Mouse (Mus musculus) right cerebral cortex, postnatal 10 days (tissue): Measurements from ENCODE around the gene Scn4a.
"Not testable (repeated sequence)": the region's sequence is repeated elsewhere in the genome, so short reads cannot be mapped to it uniquely, and the experiment has no call there.

Experiments used
- DNase-seq, 2 experiments: peaks; one replicate each; pipeline ENCODE4 v3.0.0; 2021; ENCODE audit warnings: low spot score in 2 of 2

Scn4a gene

DNA sequence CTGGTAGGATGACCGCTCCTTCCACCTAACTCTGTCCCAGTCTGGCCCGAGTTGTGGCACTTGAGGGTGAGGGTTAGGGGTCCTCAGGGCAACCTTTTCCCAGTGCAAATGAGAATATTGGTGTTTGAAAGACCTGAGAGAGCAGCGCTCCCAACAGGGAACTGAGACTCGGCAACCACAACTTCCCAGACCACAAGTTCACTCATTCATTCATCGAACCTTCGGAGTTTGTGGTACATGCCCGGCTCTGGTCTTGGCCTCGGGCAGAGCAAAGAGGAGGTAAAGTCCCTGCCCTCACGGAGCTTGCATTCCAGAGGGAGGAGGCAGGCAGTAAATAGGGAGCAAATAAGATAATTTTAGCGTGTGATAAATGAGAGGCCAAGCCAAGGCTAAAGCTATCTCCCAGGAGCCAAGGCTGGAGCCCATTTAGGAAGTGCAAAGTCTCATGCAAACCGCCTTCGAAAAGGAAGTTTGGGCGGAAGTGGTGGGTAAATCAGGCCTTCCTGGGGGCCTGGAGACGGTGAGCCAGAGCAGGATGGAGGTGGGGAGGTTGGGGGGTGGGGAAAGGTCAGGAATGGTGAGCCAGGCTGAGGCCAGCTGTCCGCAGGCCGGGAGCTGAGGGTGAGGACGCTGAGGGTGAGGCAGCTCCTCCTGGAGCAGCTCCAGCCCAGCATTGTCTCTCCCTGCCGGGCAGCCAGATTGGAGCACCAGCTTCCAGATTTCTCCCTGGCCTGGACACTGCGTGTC is 2.5 kb upstream of the Scn4a start:
- no peak for DNase-seq

DNA sequence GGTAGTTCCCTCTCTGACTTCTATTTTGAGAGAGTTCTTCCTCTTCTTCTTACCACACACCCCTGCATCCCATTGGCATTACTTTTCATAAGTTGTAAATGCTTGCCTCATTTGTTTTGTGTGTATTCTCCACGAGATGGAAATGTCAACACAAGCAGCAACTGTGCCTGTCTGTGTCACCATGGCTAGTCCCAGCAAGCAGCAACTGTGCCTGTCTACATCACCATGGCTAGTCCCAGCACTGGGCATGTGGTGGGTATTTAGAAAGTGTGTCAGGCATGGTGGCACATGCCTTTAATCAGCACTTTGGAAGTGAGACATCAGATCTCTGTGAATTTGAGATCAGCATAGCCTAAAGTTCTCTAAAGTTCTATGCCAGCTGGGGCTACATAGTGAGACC is 1.1 kb upstream of the Scn4a start:
- no peak for DNase-seq

DNA sequence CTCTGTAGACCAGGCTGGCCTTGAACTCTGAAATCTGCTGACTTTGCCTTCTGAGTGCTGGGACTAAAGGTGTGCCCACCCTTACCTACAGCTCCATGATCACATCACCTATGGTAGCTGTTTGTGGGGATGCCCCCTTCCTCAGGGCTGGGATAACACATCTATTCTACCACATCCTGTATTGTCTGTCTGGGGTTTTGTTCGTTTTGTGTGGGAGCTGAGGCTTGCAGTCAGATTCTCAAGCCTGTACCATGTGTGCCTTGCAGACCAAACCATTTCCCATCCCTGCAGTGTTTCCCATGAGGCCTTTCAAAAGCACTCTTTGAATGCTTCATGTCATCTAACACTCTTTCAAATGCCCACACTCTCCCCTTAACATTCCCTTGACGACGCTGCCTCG is 1.1 kb downstream of the Scn4a start:
- no peak for DNase-seq

DNA sequence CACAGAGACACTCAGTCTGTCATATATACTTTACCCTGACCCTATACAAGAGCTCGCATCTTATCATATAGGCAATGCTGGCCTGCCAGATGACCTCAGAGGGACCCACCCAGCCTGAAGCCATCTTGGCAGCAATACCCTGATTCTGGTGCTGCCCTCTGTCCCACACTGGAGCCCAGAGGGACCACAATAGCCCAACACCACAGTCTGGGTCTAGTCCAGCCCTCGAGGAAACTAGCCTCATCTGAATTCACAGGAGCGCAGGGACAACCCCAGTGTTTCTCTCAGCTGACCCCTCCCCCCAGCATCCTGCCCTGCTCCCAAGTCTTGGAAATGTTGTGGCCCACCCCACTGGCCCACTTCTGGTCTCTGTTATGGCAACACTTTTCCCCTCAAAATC is 1.8 kb downstream of the Scn4a start:
- DNase-seq, result no peak

DNA sequence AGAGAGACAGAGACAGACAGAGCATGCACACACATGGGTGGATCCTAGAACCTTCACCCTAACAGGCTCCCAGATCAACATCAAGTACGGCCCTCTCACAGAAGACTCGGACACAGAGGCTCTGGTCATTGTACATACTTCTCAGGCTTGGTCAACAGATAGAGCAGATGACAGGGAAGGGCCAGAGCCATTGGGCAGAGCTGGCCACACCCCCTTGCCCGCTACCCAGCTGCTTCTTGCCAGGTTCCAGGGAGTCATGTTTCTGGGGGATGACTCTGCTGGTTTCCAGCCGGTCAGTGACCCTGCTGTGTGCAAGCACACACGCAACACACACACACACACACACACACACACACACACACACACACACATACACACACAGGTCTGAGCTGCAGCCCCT is 2.2 kb downstream of the Scn4a start:
- DNase-seq, result no peak

DNA sequence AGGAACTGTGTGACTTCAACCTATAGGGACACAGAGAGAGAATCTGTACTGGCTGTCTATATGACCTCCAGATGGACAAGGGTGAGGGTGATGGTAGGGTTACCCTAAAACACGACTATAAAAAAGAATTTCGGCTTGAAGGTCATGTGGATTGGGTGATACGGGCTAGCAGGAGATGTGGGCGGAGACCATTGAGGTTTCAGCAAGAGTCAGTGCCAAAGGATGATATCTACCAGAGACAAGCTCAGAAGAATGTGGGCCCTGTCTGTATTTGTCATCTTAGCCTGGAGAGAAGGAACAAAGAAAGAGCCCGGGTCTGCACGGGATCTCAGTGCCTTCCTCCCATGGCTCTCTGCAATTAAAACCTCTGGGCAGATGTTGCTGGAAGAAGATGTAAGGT is 3.3 kb downstream of the Scn4a start:
- no peak for DNase-seq

DNA sequence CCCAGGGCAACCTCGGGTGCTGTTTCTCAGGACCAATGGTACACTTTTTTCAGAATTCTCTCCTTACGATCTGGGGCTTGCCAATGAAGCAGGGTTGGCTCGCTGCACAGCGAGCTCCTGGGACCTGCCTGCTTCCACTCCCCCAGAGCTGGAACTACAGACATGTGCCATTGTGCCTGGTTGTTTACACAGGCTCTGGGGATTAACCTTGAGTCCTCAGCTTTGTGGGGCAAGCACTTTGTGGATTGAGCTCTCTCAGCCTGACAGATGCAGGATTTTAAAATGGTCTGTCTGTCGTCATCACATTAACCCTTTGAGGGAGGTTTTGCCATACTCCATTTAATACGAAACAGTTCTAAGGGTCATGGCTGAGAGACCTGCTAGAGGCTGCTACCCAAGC is 8.2 kb downstream of the Scn4a start:
- DNase-seq, result no peak

DNA sequence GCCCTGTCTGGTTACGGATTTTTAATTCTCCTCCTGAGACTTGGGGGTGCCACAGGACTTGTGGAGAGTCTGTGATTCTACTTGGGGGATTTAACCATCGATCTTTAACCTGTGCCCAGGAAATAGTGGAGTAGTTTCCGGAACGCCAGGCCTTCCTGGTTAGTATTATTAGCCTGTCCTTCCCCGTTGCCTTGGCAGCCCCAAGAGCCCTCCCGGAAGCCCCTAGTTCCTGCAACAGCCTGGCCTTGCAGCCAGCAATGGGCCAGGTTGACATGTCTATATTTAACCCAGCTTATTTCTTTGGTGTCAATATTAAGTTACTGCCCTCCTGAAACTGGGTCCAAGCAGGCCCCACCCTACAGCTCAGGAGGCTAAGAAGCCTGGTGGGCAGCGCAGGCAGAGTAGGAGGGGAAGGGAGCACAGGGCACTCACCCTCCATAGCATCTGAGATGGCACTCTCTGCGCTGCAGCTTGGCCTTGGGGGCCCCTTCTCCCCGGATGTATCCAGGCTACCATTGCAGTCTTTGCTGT is 12.0 kb downstream of the Scn4a start:
- DNase-seq, result no peak

DNA sequence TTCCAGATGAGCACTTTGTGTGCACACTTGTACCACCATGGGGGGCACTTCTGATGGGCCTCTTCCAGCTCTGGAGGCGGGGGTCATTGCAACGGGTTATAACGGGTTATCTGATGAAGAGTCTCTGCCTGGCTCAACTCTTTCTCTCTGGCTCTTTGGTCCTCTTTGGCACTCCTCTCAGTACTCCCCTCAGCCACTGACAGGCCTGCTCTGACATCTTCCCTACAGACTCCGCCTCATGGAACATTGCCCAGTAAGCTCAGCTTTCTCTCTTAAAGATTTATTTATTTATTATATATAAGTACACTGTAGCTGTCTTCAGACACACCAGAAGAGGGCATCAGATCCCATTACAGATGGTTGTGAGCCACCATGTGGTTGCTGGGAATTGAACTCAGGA is 13.8 kb downstream of the Scn4a start:
- not testable (repeated sequence) for DNase-seq

DNA sequence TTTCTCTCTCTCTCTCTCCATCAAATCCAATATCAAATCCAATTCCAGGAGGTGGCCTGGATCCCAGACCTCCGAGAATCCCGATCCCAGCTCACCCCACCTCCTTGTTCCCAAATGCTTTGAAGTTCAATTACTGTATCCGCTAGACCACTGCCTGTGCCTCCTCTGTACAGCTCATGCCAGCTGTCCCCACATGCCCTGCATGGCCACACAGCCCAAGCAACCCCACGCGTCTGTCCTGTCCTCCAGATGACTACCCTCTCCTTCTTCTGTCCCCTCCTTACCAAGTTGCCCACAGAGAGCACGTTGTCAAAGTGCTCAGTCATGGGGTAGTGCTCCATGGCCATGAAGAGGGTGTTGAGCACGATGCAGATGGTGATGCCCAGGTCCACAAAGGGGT is 14.2 kb downstream of the Scn4a start:
- DNase-seq, result no peak

DNA sequence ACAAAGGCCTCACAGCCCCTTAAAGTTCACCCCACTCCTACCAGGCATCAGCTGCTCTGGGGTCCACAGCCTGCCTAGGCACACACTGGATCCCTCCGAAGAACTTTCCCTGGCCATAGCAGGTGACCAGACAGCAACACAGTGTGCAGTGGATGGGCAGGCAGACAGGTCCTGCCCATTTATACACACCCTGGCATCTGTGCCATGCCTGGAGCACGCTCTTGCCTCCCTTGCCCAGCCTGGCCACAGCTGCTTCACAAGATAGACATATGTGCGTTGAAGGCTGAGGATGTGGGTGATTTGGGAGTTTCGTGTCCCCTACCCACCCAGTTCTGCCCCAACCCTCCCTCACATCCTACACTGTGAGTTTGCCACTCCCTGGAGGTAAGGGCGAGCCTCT is 15.1 kb downstream of the Scn4a start:
- no peak for DNase-seq

DNA sequence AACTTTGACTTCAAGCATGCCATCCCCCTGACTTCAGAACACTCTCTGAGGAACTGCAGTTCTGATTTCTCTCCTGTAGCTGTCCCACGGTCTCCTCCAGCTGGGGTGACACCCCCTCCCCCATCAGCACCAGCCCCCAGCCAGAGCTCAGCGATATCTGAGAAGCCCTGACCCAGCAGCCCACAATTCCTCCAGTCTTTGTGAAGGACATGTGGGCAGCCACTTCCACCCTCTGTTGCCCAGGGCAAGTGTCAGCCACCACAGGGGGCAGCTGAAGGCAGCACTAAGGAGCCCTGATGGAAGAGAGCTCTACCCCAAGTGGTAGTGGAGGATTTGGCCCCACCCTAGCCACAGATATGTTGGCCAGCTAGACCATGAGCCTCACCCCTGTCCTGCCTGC is 19.0 kb downstream of the Scn4a start:
- DNase-seq, result no peak

DNA sequence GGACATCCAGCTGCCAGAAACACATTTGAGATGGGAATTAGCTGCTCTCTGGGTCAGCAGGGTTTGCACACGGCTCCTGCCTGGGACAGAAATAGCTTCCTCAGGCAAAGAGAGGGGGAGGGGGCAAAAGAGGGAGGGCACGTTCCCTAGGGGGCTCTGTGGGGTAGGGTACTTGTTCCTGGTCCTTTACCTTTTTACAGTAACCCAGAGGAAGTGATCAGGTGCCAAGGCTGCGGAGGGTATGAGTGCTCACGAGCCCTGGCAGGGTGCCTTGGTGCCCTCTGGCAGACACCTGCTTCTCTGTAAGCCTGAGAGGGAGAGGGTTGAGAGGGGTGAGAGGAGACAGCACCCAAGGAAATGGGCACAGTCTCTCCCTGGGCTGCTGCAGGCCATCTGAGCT is 20.6 kb downstream of the Scn4a start:
- no peak for DNase-seq

DNA sequence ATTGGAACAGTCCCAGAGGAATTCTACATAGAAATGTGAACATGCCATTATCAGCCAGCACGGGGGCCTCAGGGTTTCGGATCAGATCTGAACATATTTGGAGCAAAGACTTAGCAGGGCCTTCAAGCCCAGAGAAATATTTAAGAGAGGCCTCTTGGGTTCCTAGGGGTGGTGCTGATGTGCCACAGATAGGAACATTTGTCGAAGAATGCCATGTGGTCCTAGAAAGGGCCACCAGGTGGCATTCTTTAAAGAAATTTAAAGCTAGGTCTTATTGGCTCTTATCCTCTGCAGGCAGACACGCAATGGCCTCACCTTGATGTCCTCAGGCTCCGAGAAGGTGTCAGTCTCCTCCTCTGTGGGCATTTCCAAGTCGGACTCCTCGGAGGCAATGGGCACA is 23.4 kb downstream of the Scn4a start:
- DNase-seq, result peak; percentile 59 to 62

DNA sequence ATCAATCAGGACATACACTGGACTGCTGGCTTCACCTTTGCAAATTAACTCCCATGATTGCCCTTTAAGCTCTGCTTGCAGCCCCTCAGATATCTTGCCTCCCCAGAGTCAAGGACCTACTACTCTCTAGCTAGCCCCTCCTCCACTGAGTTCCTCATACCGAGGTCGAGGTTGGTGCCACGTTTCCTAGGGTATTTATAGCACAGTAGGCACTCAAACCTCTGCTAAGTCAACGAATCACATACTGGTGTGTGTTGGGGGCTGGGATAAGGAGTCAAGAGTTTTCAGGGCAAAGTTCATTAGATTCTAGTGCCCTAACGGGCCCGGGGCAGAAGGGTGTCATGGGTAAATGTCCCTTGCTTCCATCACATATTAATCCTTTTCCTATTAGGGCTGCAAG is 24.0 kb downstream of the Scn4a start:
- no peak for DNase-seq

DNA sequence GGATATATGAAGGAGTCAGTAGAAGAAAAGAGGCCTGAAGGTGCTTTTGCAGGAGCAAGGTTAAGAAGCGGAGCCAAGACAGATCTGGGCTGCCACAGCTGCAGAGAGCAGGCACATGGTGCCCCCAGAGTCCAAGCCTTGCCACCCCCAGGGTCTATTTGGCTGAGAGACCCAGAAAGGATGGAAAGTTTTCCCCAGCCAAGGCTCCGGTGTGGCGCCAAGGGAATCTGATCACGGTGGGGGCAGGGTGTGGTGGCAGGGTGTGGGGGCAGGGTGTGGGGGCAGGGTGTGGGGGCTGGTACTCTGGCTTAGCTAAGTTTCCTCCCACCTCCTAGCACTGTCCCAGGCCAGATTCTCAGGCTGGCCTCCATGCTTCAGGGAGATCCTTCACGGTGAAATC is 24.6 kb downstream of the Scn4a start:
- no peak for DNase-seq

DNA sequence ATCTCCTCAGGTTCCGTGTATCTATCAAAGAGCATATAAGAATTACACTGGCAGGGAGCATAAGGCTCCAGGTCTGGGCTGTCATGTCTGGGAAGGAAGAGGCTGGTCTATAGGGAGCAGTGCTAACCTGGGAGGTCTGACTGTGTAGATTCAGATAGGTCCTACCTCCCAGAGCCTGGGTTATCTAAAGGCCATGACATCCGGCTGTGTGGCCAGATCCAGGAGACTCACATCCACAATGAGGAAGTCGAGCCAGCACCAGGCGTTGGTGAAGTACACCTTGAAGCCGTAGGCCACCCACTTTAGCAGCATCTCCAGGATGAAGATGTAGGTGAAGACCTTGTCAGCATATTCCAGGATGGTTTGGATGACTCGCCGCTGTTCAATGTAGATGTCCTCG is 26.6 kb downstream of the Scn4a start:
- DNase-seq, result no peak

DNA sequence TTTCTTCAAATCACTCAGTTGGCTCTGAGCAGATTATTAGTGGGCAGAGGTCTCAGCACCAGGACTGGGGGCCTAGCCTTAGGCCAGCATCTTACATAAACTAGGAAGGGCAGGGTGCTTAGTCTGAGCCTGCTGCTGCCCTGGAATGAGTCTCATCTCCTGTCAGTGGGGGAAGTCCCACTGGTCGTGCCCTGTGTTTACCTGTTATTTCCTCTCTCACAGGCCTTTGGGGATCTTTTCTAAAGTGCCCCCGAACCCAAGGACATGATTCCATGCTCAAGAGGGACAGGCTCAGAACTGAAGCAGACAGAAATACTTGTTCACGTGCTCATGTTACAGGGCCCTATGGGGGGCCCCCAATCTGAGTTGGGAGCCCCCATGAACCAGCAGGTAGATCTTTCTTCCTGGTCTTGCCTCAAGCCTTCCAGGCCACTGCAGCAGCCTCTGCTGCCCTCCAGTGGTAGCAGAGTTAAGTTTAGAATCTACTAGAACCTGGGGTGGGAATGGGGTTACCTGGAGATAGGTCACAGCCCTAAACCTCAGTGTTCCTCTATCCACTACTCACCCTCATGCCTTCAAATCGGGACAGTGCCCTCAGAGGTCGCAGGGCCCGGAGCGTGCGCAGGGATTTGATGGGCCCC is 27.4 kb downstream of the Scn4a start:
- DNase-seq, result peak; percentile 54 to 76

DNA sequence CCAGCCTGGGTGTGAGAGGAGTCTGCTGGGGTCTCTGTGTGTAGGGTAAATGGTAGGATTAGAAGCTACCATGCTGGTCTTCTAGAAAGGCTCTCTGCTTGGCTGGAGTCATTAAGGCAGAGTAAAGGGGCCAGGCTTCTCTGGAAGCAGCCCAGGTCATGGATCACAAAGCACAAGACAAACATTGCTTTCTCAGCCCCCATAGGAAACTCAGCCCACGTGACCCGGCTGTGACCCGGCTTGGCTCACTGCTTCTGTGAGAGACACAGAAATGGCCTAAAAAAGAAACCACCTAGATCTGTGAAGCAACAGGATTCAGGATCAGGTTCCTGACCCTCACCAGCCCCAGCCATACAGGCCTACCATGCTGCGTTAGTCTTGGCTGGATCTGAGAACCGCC is 28.2 kb downstream of the Scn4a start:
- no peak for DNase-seq

DNA sequence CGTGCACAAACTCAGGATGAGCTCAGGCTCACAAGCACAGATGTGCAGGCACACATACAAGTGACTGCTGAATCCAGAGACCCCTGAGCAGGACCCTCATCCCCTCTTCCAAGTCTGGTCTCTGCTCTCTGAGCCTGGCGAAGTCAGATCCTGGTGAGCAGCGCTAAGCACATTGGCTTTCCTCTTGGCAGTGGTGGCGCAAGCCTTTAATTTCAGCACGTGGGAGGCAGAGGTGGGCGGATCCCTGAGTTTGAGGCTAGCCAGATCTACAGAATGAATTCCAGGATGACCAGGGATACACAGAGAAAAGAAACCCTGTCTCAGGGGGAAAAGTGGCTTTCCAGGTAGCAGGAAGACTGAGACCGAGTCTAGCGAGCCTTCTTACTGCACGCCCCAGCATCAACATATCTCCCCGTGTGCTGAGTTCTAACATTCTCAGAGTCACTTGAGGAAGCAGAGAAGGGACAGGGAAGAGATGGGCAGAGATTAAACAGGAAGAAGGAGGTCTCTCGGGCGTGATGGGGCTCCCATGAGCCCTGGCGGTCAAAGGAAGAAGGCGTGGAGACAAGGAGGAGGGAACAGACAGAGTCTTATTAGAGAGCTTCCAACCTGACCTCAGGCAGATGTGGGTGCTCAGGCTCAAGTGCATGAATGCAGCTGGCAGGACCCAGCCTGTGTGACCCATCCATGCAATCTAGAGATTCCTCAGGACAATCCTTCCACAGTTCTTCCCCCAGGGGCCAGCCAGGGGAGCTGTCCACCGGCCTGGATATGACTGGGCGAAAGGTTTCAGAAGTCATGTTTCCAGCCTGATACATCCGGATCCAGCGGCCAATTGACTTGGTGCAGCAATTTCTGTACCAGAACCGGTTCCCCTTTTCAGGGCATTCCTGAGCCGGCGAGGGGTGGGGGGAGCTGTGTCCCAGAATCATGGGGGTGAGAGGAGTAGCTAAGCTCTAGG is 34.4 kb downstream of the Scn4a start:
- no peak for DNase-seq

DNA sequence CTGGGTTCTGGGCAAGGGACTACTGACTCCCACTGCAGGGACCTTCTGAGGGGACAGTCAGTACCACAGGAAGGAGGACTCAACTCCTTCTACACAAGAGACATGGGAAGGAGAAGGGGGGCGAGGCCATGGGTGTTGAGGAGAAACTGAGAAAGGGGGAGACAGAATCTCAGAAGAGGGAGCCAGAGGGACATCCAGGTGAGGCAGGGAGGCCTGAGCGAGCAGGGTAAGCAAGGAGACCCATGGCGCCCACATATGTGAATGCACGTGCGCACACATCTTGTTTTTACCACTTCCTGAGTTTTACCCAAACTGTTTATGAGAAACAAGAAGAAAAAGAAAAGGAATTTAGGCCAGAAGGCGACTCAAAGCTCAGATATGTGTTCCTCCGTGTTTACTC is 35.3 kb downstream of the Scn4a start:
- DNase-seq, result no peak

DNA sequence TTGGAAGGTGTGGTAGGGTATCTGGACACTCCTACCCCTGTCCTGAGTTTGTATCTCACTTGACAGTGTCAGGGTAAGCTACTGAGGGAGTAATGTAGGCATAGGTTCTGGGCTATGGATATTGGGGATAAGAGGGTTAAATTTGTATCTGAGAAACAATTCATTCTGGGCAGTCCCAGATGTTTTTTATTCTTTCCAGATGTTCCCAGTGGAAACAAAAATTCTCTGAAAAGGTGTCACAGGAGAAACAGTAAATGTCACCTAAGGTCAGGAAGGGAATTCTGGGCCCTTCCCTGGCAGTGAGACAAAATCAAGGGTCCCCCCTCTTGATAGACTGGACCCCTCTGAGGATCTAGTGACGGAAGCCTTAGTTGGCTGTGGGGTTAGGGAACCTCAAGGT is 36.7 kb downstream of the Scn4a start:
- no peak for DNase-seq
